Mouse (Mus musculus) mouse embryonic stem cell (cell line): ENCODE results near the gene Zbtb20.

ENCODE experiments used
- in situ Hi-C, 2 experiments: fragments of 300-500 bp; cut with MboI; formaldehyde crosslinking; loops; 1 replicate in 1 of 2; 3 replicates in 1 of 2; pipeline ENCODE4 v1.14.3; 2019 to 2020; ENCODE audit warnings: low sequenced_read_pairs in 2 of 2, low pct_unique_long_range_greater_than_20kb in 1 of 2, mixed read lengths in 1 of 2; ENCODE audit not compliant: unreplicated experiment in 1 of 2

Gene Zbtb20

GRCm38 (mm10) chr16:43540546-43541167, 665.0 kb downstream of the Zbtb20 start:
- in situ Hi-C loops = no loop called here

GRCm38 (mm10) chr16:43545261-43545660, 669.6 kb downstream of the Zbtb20 start:
- in situ Hi-C loops = no loop called here

GRCm38 (mm10) chr16:43547323-43548180, 671.9 kb downstream of the Zbtb20 start:
- in situ Hi-C loops = no loop called here

GRCm38 (mm10) chr16:43548774-43549173, 673.1 kb downstream of the Zbtb20 start:
- in situ Hi-C loops = no loop called here

GRCm38 (mm10) chr16:43549425-43550089, 673.9 kb downstream of the Zbtb20 start:
- in situ Hi-C loops = no loop called here

- in situ Hi-C loops = no loop called here
Measured at GRCm38 (mm10) chr16:43552443-43552842, 676.8 kb downstream of the Zbtb20 start.

- in situ Hi-C loops = no loop called here
Measured at GRCm38 (mm10) chr16:43557385-43557784, 681.7 kb downstream of the Zbtb20 start.

GRCm38 (mm10) chr16:43561330-43561729, 685.6 kb downstream of the Zbtb20 start:
- in situ Hi-C loops = no loop called here

- in situ Hi-C loops = no loop called here
Measured at GRCm38 (mm10) chr16:43561956-43562355, 686.3 kb downstream of the Zbtb20 start.

- in situ Hi-C loops = no loop called here
Measured at GRCm38 (mm10) chr16:43565872-43566271, 690.2 kb downstream of the Zbtb20 start.

GRCm38 (mm10) chr16:43566511-43566910, 690.8 kb downstream of the Zbtb20 start:
- in situ Hi-C loops = no loop called here

GRCm38 (mm10) chr16:43571376-43572081, 695.8 kb downstream of the Zbtb20 start:
- in situ Hi-C loops = no loop called here

GRCm38 (mm10) chr16:43572171-43572570, 696.5 kb downstream of the Zbtb20 start:
- in situ Hi-C loops = no loop called here

GRCm38 (mm10) chr16:43572766-43573165, 697.1 kb downstream of the Zbtb20 start:
- in situ Hi-C loops = no loop called here

GRCm38 (mm10) chr16:43573181-43573833, 697.6 kb downstream of the Zbtb20 start:
- in situ Hi-C loops = no loop called here

GRCm38 (mm10) chr16:43574006-43574764, 698.5 kb downstream of the Zbtb20 start:
- in situ Hi-C loops = no loop called here

- in situ Hi-C loops = no loop called here
Measured at GRCm38 (mm10) chr16:43575066-43575465, 699.4 kb downstream of the Zbtb20 start.

GRCm38 (mm10) chr16:43575507-43575906, 699.8 kb downstream of the Zbtb20 start:
- in situ Hi-C loops = no loop called here
